Mouse (Mus musculus) intestine, embryonic 14.5 days (tissue): ENCODE data around the gene Tmem129. TPM values are rescaled to one million over a fixed set of nuclear protein-coding genes. Genes with fewer than 3 reads are reported as not detected.
A peak's percentile ranks its signal among the peaks of the same experiment; 100 is the strongest.

ENCODE experiments used
- ATAC-seq: fragments of 200-750 bp; cut with Nextera tagmentation; replicated peaks from 2 replicates; pipeline ENCODE4 v1.8.0; 2017; ENCODE audit warnings: low read depth, moderate number of reproducible peaks, moderate TSS enrichment, moderate library complexity; ENCODE audit not compliant: low FRiP score, low TSS enrichment
- DNase-seq: peaks from one replicate; pipeline ENCODE4 v3.0.0-alpha.2; 2018; ENCODE audit warnings: low spot score
- H3K27ac ChIP-seq: fragments of 300-500 bp; sonication (generic); 2 replicates; pipeline ENCODE4 v1.5.1; 2014; ENCODE audit warnings: low read depth, mild to moderate bottlenecking, control low read depth
- H3K27me3 ChIP-seq: fragments of 300-500 bp; sonication (generic); replicated peaks from 2 replicates; pipeline ENCODE4 v1.6.1; 2014; ENCODE audit warnings: low read length, control low read depth; ENCODE audit not compliant: control insufficient read depth, insufficient read depth
- H3K36me3 ChIP-seq: fragments of 300-500 bp; sonication (generic); 2 replicates; pipeline ENCODE4 v1.6.1; 2014; ENCODE audit warnings: low read length, control low read depth; ENCODE audit not compliant: control insufficient read depth, insufficient read depth
- H3K4me1 ChIP-seq: fragments of 300-500 bp; sonication (generic); replicated peaks from 2 replicates; pipeline ENCODE4 v1.6.1; 2014; ENCODE audit warnings: low read length, control low read depth, mixed read lengths; ENCODE audit not compliant: control insufficient read depth, insufficient read depth
- H3K4me2 ChIP-seq: fragments of 300-500 bp; sonication (generic); 2 replicates; pipeline ENCODE4 v1.6.1; 2014; ENCODE audit warnings: low read length
- H3K4me3 ChIP-seq: fragments of 300-500 bp; sonication (generic); 2 replicates; pipeline ENCODE4 v1.5.1; 2014; ENCODE audit warnings: low read depth, low read length, control low read depth, mixed read lengths
- H3K9ac ChIP-seq: fragments of 300-500 bp; sonication (generic); 2 replicates; pipeline ENCODE4 v1.6.1; 2014; ENCODE audit warnings: mild to moderate bottlenecking, low read length
- H3K9me3 ChIP-seq: fragments of 300-500 bp; sonication (generic); 2 replicates; pipeline ENCODE4 v1.6.1; 2016; ENCODE audit warnings: low read length, control low read depth; ENCODE audit not compliant: control insufficient read depth
- WGBS: fragments of 180-500 bp; shearing (Covaris S2); extraction: QIAGEN DNeasy Blood & Tissue Kit; methylation state at CpG from one replicate; pipeline ENCODE4 v1.1.7; 2014; 5-methylcytosine and 5-hydroxymethylcytosine counted together
- polyA plus RNA-seq: library from polyadenylated mRNA; unstranded; fragments of >200 nt; fragmentation: Nextera tagmentation; extraction: Ambion mirVana; gene quantifications from 2 replicates; pipeline ENCODE4 v1.2.1, GENCODE M21; 2014

The Tmem129 gene
- polyA plus RNA-seq, 1 experiment from 2014 or later, result 39.3 TPM

DNA sequence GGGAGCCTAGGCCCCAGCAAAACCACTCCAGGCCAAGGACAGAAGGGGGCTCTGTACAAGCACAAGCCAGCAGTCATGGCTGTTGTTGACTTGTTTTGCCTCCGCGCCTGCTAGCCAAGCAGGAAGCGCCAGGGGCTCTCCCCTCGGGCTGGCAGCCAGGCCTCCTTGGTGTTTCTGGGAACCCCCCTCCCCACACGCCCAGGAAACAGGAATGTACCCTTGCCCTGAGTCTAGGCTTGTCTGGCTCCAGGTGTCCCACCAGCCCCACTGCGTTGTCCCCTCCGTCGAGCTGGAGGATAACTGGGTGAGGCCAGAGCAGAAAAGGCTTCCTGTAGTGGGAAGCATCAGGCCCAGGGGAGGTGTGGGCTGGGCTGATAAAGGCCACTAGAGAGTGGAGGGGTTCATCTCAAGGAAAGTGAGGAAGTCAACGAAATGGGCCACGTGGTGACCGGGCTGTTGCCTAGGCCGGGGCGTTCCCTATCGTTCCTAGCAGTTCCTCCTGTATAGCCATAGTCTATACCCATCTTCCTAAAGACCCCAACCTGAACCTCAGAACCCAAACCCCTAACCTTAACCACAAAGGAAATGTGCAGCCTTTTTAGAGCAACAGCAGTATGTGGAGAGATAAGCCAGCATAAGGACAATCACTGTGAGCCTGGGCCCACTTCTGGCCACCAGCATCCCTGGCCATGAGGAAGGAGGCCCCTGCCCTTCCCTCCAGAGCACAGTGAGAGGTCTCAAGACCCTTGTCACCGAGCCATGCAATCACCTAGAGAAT lies 23.6 kb upstream of the Tmem129 start:
- Histone ChIP-seq H3K4me1 (no peaks in the 10 kb centered on the region), H3K4me3 (no peak overlapping the region), H3K4me2 (no peak overlapping the region), H3K9me3 (no peaks in the 10 kb centered on the region), H3K36me3 (no peaks in the 10 kb centered on the region), H3K27me3 (no peaks in the 10 kb centered on the region), H3K27ac (no peak overlapping the region), H3K9ac (no peak overlapping the region)
- ATAC-seq (no peak), DNase-seq (no peak)
- 80% methylated on average over 15 of the region's 15 CpGs for WGBS

DNA sequence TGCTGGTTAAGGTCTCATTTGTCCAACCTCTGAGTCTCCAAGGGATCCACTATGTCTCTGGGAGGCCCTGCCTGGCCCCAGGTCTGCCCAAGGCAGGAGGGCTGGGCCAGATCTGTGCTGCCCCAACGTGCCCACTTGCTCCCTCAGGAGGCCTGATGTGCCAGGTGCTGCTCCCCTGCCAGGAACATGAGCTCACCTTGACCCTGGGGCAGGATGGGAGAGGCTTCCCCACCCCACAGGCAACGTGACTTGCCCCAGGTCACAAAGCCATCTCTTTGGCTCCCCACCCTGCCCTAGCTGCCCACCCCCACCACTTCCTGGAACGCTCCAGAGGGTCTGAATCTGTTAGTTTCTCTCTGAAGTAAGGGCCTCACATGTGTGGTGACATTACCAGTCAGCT lies 22.8 kb upstream of the Tmem129 start:
- Histone ChIP-seq H3K36me3 (no peaks in the 10 kb centered on the region), H3K4me2 (no peak overlapping the region), H3K9me3 (no peaks in the 10 kb centered on the region), H3K9ac (no peak overlapping the region), H3K27me3 (no peaks in the 10 kb centered on the region), H3K4me1 (no peaks in the 10 kb centered on the region), H3K27ac (no peak overlapping the region), H3K4me3 (no peak overlapping the region)
- WGBS, result 52% methylated on average over 3 of the region's 3 CpGs
- ATAC-seq (no peak), DNase-seq (peak; percentile 50)

DNA sequence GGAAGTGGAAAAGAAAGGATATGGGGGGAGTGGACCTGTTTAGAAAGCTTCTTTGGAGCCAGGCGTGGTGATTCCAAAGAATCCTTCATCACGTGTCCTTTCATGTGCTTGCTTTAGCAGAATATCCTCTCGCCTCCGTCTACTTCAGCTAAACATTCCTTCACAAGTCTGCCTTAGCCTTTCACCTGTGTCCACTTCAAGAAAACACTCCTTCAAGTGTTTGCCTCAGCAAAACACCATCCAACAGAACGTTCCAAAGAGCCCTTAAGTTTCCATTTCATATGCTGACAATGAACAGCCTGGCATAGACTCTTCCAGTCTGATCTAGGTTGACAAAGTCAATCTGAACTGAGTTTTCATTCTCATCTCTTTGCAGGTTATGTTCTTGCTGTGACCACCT lies 20.0 kb upstream of the Tmem129 start:
- Histone ChIP-seq H3K27ac (no peak overlapping the region), H3K9ac (no peak overlapping the region), H3K4me2 (no peak overlapping the region), H3K4me1 (no peaks in the 10 kb centered on the region), H3K27me3 (no peaks in the 10 kb centered on the region), H3K9me3 (no peaks in the 10 kb centered on the region), H3K4me3 (no peak overlapping the region), H3K36me3 (peaks cover 4% of the 10 kb centered on the region; the same call in 1 of the 2 replicates)
- ATAC-seq (no peak), DNase-seq (no peak)
- 82% methylated on average over 5 of the region's 5 CpGs for WGBS

DNA sequence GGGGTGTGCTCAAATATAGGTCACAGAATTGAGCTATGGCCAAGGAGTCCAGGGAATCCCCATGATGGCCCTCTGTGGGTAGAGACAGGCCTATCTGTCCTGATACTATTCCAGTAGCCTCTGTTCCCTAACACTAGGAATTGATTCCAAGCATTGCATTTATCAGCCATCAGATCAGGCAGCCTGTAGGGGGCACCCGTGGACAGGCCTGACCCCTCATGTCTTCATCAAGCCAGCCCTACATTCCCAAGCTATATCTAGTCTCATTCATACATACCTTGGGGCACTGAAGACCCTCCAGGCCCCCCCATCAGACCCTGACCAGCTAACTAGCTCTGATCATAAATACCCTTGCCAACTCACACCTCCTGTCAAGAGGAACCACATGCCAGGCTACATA lies 17.7 kb upstream of the Tmem129 start:
- Histone ChIP-seq H3K27ac (no peak overlapping the region), H3K27me3 (no peaks in the 10 kb centered on the region), H3K9me3 (no peaks in the 10 kb centered on the region), H3K4me3 (no peak overlapping the region), H3K4me1 (no peaks in the 10 kb centered on the region), H3K9ac (no peak overlapping the region), H3K4me2 (no peak overlapping the region), H3K36me3 (peaks cover 27% of the 10 kb centered on the region)
- DNase-seq, result peak; percentile 82
- no peak; the same call in 1 of the 2 replicates for ATAC-seq
- 12% methylated on average over 1 of the region's 1 CpGs for WGBS

DNA sequence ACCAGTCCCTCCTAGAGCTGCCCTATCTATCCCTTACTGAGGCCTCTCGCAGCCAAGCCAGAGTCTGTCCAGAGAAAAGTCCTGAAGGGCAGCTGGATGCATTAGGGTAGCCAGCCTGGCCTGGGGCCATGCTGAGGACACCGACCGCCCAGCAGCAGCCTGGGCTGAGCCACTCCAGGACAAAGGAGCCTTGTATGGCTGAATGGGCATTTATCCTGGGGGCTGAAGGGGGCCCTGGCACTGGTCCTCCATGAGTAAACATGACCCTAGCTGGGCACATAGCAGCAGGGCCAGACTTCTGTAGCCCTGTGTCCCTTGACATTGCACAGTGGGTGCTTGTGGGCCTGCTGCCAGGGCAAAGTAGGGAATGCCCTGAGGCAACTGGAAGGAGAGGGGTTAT lies 16.2 kb upstream of the Tmem129 start:
- no peaks in the 10 kb centered on the region for H3K27me3 ChIP-seq
- H3K9me3 ChIP-seq, result no peaks in the 10 kb centered on the region
- no peak overlapping the region for H3K9ac ChIP-seq
- H3K27ac ChIP-seq, result no peak overlapping the region; the same call in 1 of the 2 replicates
- H3K4me2 ChIP-seq, result no peak overlapping the region
- ATAC-seq (peak; percentile 40; the same call in 1 of the 2 replicates), DNase-seq (peak; percentile 51)
- peaks cover 42% of the 10 kb centered on the region for H3K36me3 ChIP-seq
- WGBS, result 86% methylated on average over 3 of the region's 3 CpGs
- no peaks in the 10 kb centered on the region for H3K4me1 ChIP-seq
- H3K4me3 ChIP-seq, result no peak overlapping the region

DNA sequence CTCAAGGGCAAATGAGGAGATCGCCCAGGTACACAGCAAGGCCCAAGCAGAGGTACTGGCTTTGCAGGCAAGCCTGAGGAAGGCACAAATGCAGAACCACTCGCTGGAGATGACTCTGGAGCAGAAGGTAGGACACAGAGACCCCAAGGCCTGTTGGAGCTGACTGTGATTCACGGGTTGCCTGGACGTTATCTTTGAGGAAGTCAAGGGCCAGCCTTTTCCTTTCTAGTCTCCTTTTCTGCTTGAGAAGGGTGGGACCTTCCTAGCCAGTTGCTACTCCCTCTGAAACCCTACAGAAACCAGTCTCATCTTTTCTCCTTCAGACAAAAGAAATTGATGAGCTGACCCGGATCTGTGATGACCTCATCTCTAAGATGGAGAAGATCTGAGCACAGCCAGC lies 13.4 kb upstream of the Tmem129 start:
- DNase-seq, result peak; percentile 45
- Histone ChIP-seq H3K9me3 (no peaks in the 10 kb centered on the region), H3K4me1 (no peaks in the 10 kb centered on the region), H3K36me3 (peaks cover 70% of the 10 kb centered on the region), H3K9ac (no peak overlapping the region), H3K4me2 (no peak overlapping the region), H3K4me3 (no peak overlapping the region), H3K27me3 (no peaks in the 10 kb centered on the region), H3K27ac (no peak overlapping the region)
- WGBS, result 76% methylated on average over 5 of the region's 5 CpGs
- ATAC-seq, result no peak

DNA sequence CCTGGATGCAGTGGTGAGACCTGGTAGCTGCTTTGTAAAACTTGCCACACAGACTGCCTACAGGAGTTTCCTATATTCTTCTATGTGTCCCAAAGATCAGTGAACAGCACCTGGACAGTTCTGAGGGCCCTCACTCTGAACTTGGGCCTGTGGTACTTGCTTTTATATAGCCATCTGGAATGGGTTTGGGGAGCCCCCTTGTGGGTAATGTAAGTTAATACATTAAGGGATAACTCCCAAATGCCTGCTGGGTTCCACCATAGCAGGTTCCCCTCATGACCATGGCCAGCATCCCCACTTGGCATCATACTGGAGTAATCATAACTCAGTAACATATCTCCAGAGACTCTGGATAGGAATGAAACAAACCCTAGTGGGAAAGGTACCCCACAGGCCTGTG lies 10.0 kb upstream of the Tmem129 start:
- Histone ChIP-seq H3K9me3 (no peaks in the 10 kb centered on the region), H3K4me3 (no peak overlapping the region), H3K9ac (no peak overlapping the region), H3K4me2 (no peak overlapping the region), H3K4me1 (no peaks in the 10 kb centered on the region), H3K27me3 (no peaks in the 10 kb centered on the region), H3K27ac (no peak overlapping the region), H3K36me3 (peaks cover 91% of the 10 kb centered on the region)
- ATAC-seq, result no peak
- DNase-seq, result peak; percentile 51

DNA sequence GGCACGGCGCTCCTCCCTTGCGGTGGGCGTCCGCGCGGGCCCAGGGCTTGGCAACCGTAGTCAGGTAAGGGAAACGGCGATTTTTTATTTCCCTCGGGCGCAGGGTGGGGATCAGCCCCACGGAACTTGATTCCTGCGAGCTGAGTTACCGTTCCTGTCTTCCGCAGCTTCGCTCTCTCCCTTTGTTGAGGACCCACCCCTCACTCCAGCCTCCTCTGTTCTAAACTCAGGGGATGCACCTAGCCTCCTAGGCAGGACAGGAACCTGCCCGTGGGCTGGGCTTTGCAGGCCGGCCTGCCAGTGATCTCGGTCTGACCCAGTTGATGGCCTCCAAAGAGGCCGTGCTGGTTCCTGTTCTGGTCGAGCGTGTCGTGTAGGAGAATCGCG lies 441 bp upstream of the Tmem129 start:
- under 1% methylated on average over 26 of the region's 26 CpGs for WGBS
- Histone ChIP-seq H3K36me3 (peaks cover 45% of the 10 kb centered on the region), H3K4me2 (peak overlapping the region; percentile 59), H3K9ac (peak overlapping the region; percentile 73), H3K27me3 (no peaks in the 10 kb centered on the region), H3K9me3 (no peaks in the 10 kb centered on the region), H3K4me1 (peaks cover 25% of the 10 kb centered on the region), H3K4me3 (peak overlapping the region; percentile 72), H3K27ac (peak overlapping the region; percentile 95)
- DNase-seq, result no peak
- ATAC-seq, result peak; percentile 10

DNA sequence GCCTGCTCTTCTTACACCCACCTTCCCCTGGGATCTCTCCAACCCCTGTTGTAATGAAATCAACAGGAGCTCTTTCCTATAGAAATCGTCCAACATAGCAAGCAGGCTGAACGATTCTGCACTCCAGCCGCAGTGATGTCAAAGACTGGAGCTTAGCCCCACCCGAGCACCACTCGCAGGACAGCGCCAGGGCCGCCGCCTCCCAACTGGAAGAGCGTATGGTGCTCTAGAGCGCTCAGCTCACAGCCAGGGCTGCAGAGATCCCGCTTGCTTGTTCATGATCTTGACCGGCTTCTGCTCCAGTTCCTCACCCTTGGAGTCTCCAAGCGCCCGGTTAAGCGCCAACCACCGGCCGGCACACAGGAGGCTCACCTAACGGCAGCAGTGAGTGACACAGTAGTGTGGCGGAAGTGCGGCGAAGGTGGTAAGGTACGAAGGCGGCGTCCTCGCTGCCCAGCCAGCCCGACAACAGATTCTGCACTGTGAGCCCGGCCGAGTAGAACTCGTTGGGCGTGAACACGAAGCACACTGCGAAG lies 897 bp downstream of the Tmem129 start:
- Histone ChIP-seq H3K4me3 (peak overlapping the region; percentile 72), H3K4me2 (peak overlapping the region; percentile 59), H3K36me3 (peaks cover 39% of the 10 kb centered on the region), H3K9ac (peak overlapping the region; percentile 53), H3K4me1 (peaks cover 28% of the 10 kb centered on the region), H3K9me3 (no peaks in the 10 kb centered on the region), H3K27ac (peak overlapping the region; percentile 95), H3K27me3 (no peaks in the 10 kb centered on the region)
- under 1% methylated on average over 32 of the region's 32 CpGs for WGBS
- peak; percentile 30 for ATAC-seq
- no peak for DNase-seq
